Mouse (Mus musculus) spleen, adult 2 months (tissue): ENCODE measurements around the gene Mgrn1.

ENCODE experiments used
- CTCF ChIP-seq: fragments of 200-500 bp; IDR thresholded peaks from 2 replicates; pipeline ENCODE4 v1.5.1; 2011; ENCODE audit warnings: mild to moderate bottlenecking, inconsistent platforms; ENCODE audit not compliant: insufficient read depth, insufficient read length, insufficient replicate concordance; ENCODE audit errors: extremely low read depth
- POLR2A ChIP-seq: fragments of 200-500 bp; IDR thresholded peaks from 2 replicates; pipeline ENCODE4 v1.6.1; 2011; ENCODE audit warnings: low read depth, low read length, inconsistent platforms

DNA sequence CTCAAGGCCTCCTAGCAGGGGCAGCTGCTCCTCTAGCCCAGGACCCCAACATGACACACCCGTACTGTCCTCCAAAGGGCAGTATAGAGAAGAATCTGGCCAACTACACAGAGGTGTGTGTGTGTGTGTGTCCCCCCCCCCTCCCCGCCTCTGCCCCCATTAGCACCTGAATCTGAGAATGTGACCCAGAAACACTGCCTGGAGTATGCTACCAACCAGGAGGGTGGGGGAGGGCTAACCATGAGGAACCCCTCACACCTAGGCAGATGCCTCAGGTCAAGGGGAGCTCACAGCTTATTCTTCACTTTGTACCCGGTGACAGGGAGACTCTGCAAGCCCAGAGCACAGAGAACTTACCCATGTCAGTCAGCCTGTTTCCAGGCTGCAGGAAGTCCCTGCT, 8.3 kb upstream of the Mgrn1 start:
- TF ChIP-seq CTCF: no peak
- TF ChIP-seq POLR2A: no peak
